Mouse (Mus musculus) monocyte, adult 5-6 weeks (primary cell): ENCODE data around the gene Smco3. TPM values are rescaled to one million over a fixed set of nuclear protein-coding genes. Genes with fewer than 3 reads are reported as not detected.

ENCODE experiments used
- ATAC-seq: fragments of 153-309, 156-312 bp; replicated peaks from 2 replicates; pipeline ENCODE4 v1.8.0; 2017; ENCODE audit warnings: mild to moderate bottlenecking; ENCODE audit not compliant: low TSS enrichment, insufficient number of reproducible peaks, severe bottlenecking, poor library complexity, low FRiP score
- total RNA-seq: library from RNA; stranded (forward); fragments of 200-1000, 200-491, 200-594 nt; gene quantifications from 3 replicates; pipeline ENCODE4 v1.2.3, GENCODE M21; 2017

The Smco3 gene
- total RNA-seq, 1 experiment from 2014 or later: not detected

DNA sequence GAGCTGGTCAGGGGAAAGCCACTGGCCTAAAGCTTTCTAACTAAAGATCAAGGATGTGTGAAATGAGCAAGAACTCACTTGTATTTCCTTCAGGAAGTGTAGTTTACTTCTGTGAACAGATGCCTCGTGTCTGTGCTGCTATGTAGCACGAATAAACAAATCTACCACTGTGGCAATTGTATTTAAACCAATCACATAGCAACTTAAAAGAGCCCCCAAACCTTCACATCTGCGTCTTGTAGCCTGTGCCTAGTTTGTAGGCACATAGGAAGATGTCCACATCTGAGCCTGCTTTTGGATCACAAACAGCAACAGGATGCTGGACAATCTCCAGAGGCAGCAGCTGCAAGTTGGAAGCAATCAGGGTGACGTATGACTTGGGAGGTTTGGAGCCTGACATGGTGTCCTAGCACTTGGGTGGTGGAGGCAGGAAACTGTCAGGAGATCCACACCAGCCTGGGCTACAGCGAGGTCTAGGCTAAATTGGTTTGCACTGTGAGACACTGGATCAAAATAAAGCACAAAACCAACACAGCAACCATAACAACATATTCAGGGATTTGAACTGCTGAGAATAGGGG is 45.8 kb downstream of the Smco3 start:
- ATAC-seq: no peak

DNA sequence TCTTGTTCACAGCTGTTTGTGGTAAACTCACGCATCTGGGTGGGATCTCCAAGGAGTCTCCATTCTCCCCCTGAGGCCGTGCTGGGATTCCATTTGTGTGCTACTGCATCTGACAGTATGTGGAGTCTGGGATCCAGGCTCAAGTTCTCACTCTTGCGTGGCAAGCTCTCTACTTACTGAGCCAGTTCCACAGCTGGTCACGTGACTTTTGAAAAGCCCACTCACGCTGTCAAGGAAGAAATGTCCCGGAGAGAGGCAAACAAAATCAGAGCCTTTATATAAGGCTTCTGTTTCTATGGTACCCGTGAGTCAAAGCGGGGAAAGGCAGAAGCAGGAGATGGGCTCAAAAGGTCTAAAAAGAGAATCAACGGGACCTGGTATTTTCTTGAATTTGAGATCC is 52.5 kb downstream of the Smco3 start:
- ATAC-seq: no peak

DNA sequence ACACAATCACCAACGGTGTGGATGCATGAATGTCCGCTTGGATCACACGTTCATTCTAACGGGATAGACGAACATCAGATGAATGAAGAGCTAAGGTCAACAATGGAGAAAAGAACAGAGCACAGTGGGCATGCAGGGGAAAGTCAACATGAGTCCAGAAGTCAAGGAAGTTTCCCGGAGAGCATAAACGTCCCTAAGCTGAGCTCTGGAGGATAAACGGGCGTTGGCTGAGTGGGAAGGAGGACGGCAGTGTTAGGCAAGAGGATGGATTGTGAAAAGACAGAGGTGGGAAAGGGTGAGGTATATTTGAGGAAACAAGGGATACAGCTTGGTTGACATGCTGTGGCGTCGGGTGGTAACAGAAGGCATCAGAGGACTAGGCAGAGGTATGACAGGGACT is 53.1 kb downstream of the Smco3 start:
- ATAC-seq: no peak

DNA sequence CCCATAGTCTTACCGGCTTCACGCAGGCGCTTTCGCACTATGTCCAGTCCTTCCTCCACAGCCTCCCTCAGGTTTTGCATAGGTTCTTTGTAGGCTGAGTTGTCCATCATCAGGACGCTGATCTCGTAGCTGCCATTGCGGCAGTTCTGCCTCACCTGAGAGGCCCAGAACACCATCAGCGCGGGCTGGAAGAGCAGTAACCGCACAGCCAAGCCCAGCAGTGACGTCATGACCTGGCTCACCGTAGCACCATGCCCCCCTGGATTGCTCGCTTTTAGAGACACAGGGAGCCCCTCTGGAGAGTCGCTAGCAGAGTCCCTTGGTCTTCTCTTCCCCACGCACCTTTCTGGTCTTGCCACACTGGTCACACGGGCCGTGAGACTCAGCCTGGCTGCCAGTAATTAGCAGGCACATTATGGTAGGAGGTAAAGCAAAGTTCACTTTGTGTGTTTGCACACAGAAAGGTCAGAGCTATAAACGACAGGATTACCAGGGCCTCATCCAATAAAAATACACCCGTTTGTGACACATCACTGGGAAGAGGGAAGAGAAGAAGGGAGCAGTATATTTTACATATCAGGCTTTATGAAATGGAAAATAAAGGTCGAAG is 53.8 kb downstream of the Smco3 start, which contains the start of gene Gucy2c:
TSS of gene Gucy2c (minus strand) at position 389 of the 610 bp plus-strand sequence.
- ATAC-seq: no peak

Other genes starting within 250 kb of the Smco3 start
- gene Plbd1, start 173.5 kb downstream of the Smco3 start, total RNA-seq: 233 to 370 TPM (median 331 TPM) in 3 replicates
- gene Gucy2c, start 53.7 kb downstream of the Smco3 start, total RNA-seq: 0.10 to 1.1 TPM in 2 of 3 replicates, not detected in the other
- 2.3 to 11.2 TPM (median 4.9 TPM) in 3 replicates for gene Hist4h4, start 31.0 kb downstream of the Smco3 start, total RNA-seq
- gene H2afj, start 27.2 kb downstream of the Smco3 start, total RNA-seq: 54.2 to 78.4 TPM (median 59.5 TPM) in 3 replicates
- gene BC049715, start 7.8 kb downstream of the Smco3 start, total RNA-seq: 0.96 to 3.7 TPM (median 2.5 TPM) in 3 replicates
- 46.3 to 120 TPM (median 81.0 TPM) in 3 replicates for gene Wbp11, start 7.2 kb downstream of the Smco3 start, total RNA-seq
- gene Art4, start 22.3 kb upstream of the Smco3 start, total RNA-seq: not detected in 3 replicates
- not detected in 3 replicates for gene Mgp, start 40.4 kb upstream of the Smco3 start, total RNA-seq
- gene Erp27, start 86.7 kb upstream of the Smco3 start, total RNA-seq: 3.7 to 8.5 TPM (median 5.7 TPM) in 3 replicates
- 0.10 TPM in 1 of 3 replicates, not detected in the others for gene Pde6h, start 88.4 kb upstream of the Smco3 start, total RNA-seq
- 977 to 1,211 TPM (median 1,012 TPM) in 3 replicates for gene Arhgdib, start 106.4 kb upstream of the Smco3 start, total RNA-seq